Mouse (Mus musculus): ENCODE results near the gene Gm20388. TPM values are rescaled to one million over a fixed set of nuclear protein-coding genes. Genes with fewer than 3 reads are reported as not detected.

The Gm20388 gene
- polyA plus RNA-seq, 1 experiment from 2014 or later = 1.7 TPM

DNA sequence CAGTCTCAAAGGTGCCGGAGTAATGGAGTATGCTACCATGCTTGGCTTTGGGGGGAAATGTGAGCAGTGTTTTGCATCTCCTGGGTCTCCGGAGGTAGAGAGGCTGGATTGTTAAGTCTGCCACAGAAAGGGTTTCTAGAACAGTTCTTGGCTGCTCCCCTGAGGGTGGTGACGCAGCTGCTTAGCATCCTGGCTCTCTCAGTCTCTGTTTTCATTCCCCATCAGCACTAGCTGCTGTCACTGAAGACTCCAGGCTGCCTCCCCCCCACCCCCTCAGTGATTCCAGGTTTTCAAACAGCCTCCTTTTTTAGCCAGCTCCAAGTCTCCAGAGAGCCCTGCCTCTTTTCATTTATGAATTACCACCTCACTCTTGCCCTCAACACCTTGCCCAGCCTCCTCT, 4273.4 kb downstream of the Gm20388 start:
- no peak for DNase-seq (ENCODE audit: low spot score)
- WGBS = 74% methylated on average over 3 of the region's 3 CpGs
- Histone ChIP-seq H3K27ac (no peak overlapping the region), H3K4me1 (replicated peaks) (peaks cover 21% of the 10 kb centered on the region), H3K9me3 (no peaks in the 10 kb centered on the region), H3K36me3 (no peaks in the 10 kb centered on the region), H3K4me3 (no peak overlapping the region), H3K27me3 (ENCODE audit: insufficient read depth, poor library complexity, severe bottlenecking) (no peaks in the 10 kb centered on the region)

DNA sequence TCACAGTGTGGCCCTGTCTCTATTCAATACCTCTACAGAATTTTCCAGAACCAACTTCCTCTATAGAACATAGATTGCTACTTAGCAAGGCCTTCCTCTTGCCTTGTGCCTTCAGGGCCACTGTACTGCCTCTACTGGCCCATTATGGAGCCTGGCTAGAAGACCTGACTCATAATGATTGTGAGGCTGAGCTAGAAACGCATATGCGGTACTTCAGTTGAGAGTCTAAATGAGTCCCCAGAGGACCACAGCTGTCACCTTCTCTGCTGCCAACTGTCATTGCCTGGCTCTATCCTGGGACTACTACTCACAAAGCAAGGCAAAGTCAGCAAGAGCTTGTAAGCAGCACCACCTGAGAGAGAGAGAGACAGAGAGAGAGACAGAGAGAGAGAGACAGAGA, 4273.9 kb downstream of the Gm20388 start:
- Histone ChIP-seq H3K4me1 (replicated peaks) (peaks cover 17% of the 10 kb centered on the region), H3K36me3 (no peaks in the 10 kb centered on the region), H3K27ac (no peak overlapping the region), H3K4me3 (no peak overlapping the region), H3K27me3 (ENCODE audit: insufficient read depth, poor library complexity, severe bottlenecking) (no peaks in the 10 kb centered on the region), H3K9me3 (no peaks in the 10 kb centered on the region)
- WGBS = 78% methylated on average over 2 of the region's 2 CpGs
- DNase-seq (ENCODE audit: low spot score) = no peak

DNA sequence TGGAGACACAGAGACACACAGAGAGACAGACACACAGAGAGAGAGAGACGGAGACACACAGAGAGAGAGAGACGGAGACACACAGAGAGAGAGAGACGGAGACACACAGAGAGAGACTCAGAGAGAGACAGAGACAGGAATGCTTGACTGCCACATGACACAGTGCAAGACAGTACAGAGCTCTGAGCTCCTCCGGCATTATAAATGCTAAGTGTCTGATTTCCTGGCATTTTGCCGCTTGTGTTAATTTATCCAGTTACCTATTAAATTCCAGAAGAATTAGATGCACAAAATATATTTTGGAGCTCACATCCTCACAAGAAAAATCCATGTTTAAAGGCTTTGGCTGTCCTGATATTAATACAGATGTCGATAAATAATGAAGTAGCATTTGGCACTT, 4274.4 kb downstream of the Gm20388 start:
- DNase-seq (ENCODE audit: low spot score) = no peak
- H3K4me3 ChIP-seq = no peak overlapping the region
- peaks cover 13% of the 10 kb centered on the region for H3K4me1 ChIP-seq (replicated peaks)
- H3K27ac ChIP-seq = no peak overlapping the region; the same call in 1 of the 2 replicates
- no peaks in the 10 kb centered on the region for H3K9me3 ChIP-seq
- 91% methylated on average over 6 of the region's 6 CpGs for WGBS
- H3K27me3 ChIP-seq (ENCODE audit: insufficient read depth, poor library complexity, severe bottlenecking) = no peaks in the 10 kb centered on the region
- no peaks in the 10 kb centered on the region for H3K36me3 ChIP-seq

DNA sequence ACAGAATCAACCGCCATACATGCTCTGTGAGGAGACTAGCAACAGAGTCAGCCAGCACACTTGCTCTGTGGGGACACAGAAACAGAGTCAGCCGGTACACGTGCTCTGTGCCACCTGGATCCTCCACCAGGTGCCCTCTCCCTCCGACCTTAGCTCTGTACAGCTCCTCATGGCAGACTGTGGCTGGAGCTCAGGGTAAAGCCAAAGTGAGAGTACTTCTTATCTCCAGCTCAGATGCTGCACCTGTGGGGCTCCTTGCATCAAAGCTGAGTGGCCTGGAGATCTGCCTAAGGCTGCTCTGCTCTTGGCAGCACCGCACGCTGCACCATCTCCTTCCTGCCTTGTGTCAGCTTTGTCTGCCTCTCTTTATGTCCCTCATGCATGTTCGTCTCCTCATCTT, 4279.7 kb downstream of the Gm20388 start:
- 89% methylated on average over 7 of the region's 7 CpGs for WGBS
- Histone ChIP-seq H3K27ac (no peak overlapping the region), H3K9me3 (no peaks in the 10 kb centered on the region), H3K36me3 (no peaks in the 10 kb centered on the region), H3K4me1 (replicated peaks) (0 out of 2 replicates have a peak, but pooled peaks cover 5% of the 10 kb centered on the region), H3K27me3 (ENCODE audit: insufficient read depth, poor library complexity, severe bottlenecking) (no peaks in the 10 kb centered on the region), H3K4me3 (no peak overlapping the region)
- DNase-seq (ENCODE audit: low spot score) = no peak

DNA sequence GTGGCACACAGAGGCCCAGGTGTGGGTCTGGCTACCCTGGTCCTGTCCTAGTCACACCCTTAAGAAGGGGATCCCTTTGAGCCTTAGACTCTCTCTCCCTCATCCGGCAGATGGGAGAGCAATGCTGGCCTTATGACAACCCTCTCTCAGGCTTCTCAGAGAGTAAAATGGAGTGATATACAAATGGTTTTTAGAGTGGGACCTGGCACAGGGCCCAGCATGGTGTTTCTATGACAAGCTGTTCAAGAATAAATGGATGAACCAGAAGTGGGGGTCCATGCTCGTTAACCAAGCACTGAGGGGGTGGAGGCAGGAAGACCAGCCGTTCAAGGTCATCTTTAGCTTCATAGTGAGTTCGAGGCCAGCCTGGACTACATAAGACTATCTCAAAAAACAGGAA, 4281.6 kb downstream of the Gm20388 start:
- no peaks in the 10 kb centered on the region for H3K9me3 ChIP-seq
- H3K27ac ChIP-seq = no peak overlapping the region
- no peaks in the 10 kb centered on the region for H3K36me3 ChIP-seq
- peaks cover 16% of the 10 kb centered on the region for H3K4me1 ChIP-seq (replicated peaks)
- DNase-seq (ENCODE audit: low spot score) = no peak
- H3K4me3 ChIP-seq = no peak overlapping the region
- H3K27me3 ChIP-seq (ENCODE audit: insufficient read depth, poor library complexity, severe bottlenecking) = no peaks in the 10 kb centered on the region
- 88% methylated on average over 4 of the region's 4 CpGs for WGBS

DNA sequence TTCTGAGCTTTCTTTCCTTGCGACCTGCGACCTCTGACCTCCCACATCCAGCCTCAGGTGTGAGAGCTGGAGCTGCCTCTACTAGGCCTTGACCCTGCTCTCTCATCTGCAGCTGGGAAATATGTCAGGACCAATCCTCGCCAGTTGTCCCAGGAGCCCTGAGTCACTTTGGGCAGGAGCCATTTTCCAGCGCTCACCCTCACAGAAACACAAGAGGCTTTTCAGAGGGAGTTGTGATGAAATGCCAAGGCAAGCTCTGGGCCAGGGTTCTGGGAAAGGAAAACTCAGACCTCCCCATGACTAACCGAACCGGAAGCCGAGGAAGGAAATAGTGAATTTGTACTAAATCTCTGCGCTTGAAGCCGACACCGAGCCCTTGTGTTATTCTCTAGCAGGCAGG, 4282.3 kb downstream of the Gm20388 start:
- no peaks in the 10 kb centered on the region for H3K27me3 ChIP-seq (ENCODE audit: insufficient read depth, poor library complexity, severe bottlenecking)
- H3K9me3 ChIP-seq = no peaks in the 10 kb centered on the region
- DNase-seq (ENCODE audit: low spot score) = no peak
- no peak overlapping the region for H3K4me3 ChIP-seq
- H3K27ac ChIP-seq = no peak overlapping the region
- 85% methylated on average over 10 of the region's 10 CpGs for WGBS
- H3K4me1 ChIP-seq (replicated peaks) = peaks cover 16% of the 10 kb centered on the region
- no peaks in the 10 kb centered on the region for H3K36me3 ChIP-seq

DNA sequence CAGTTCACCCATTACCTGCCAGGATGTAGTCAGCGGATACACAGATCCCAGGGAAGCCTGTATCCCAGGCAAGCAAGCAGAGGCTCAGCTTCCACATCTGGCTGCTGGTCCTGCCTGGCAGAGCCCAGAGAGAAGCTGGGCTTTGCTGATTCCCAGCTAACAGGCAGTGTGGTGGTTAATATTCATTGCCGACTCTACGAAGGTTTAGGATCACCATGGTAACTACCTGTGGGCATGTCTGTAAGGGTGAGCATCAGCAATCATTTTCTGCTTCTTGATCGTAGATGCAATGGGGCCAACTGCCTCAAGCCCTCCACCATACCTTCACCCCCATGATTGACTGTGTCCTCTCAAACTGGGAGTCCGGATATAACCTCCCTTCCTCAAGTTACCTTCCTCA, 4283.4 kb downstream of the Gm20388 start:
- Histone ChIP-seq H3K4me1 (replicated peaks) (peaks cover 16% of the 10 kb centered on the region), H3K4me3 (no peak overlapping the region), H3K27ac (no peak overlapping the region), H3K27me3 (ENCODE audit: insufficient read depth, poor library complexity, severe bottlenecking) (no peaks in the 10 kb centered on the region), H3K9me3 (no peaks in the 10 kb centered on the region), H3K36me3 (no peaks in the 10 kb centered on the region)
- WGBS = 84% methylated on average over 5 of the region's 5 CpGs
- no peak for DNase-seq (ENCODE audit: low spot score)

DNA sequence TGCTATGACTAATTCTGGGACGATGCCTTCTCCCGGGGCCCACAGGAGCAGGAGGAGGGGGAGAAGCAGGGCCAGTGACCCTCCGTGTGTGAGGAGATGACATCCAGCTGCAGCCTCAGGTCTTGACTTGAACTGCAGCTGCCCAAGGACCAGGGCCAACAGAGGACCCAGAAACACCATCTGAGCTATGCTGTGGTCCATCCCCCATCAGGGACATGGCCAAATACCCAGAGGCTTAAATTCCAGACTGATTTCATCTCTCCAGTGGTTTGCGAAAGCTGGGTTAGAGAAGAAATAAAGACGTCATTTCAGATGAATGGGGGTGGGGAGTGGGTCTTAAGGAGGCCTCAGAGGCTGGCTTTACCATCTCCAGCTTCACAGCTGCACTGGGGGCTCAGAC, 4285.6 kb downstream of the Gm20388 start:
- DNase-seq (ENCODE audit: low spot score) = no peak
- H3K4me3 ChIP-seq = no peak overlapping the region
- H3K36me3 ChIP-seq = no peaks in the 10 kb centered on the region
- H3K27ac ChIP-seq = no peak overlapping the region
- no peaks in the 10 kb centered on the region for H3K27me3 ChIP-seq (ENCODE audit: insufficient read depth, poor library complexity, severe bottlenecking)
- 56% methylated on average over 5 of the region's 5 CpGs for WGBS
- no peaks in the 10 kb centered on the region for H3K9me3 ChIP-seq
- peaks cover 20% of the 10 kb centered on the region for H3K4me1 ChIP-seq (replicated peaks)

DNA sequence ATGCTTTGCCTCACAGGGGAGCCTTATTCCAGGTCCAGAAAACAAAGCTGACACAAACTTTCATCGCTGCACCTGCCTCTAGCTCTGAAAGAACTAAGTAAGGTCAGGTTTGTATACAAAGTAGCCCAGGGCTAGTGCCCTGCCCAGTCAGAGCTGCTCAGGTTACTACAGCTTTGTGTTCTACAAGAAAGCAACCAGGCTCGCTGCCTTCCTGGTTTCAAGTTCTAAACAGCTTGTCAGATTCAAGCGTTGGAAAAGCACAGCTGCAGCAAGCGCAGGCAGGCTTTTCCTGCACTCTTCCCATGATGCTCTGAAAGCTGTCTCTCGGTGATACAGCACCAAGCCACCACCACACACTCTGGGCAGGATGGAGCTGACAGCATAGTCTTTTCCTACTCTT, 4286.2 kb downstream of the Gm20388 start:
- Histone ChIP-seq H3K4me3 (no peak overlapping the region), H3K4me1 (replicated peaks) (peaks cover 20% of the 10 kb centered on the region), H3K9me3 (no peaks in the 10 kb centered on the region), H3K27me3 (ENCODE audit: insufficient read depth, poor library complexity, severe bottlenecking) (no peaks in the 10 kb centered on the region), H3K27ac (no peak overlapping the region; the same call in 1 of the 2 replicates), H3K36me3 (no peaks in the 10 kb centered on the region)
- DNase-seq (ENCODE audit: low spot score) = no peak
- 62% methylated on average over 5 of the region's 5 CpGs for WGBS

DNA sequence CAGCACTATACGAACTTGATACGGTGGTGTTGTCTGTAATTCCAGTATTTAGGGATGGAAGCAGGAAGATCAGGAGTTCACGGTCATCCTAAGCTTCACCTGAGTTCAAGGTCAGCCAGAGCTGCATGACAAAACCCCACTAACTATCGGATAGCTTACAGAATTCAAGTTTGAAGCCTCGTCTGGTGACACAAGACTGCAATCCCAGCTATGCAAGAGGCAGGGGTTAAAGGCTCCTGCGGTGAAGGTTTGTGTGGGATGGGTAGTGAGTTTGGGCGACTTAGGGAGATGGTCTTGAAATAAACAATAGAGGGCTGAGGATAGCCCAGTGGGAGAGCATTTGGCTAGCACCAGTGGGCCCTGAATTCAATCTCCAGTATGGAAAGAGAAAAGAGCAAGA, 4287.6 kb downstream of the Gm20388 start:
- peaks cover 23% of the 10 kb centered on the region for H3K4me1 ChIP-seq (replicated peaks)
- no peaks in the 10 kb centered on the region for H3K9me3 ChIP-seq
- H3K27ac ChIP-seq = no peak overlapping the region
- no peak for DNase-seq (ENCODE audit: low spot score)
- no peak overlapping the region for H3K4me3 ChIP-seq
- no peaks in the 10 kb centered on the region for H3K36me3 ChIP-seq
- H3K27me3 ChIP-seq (ENCODE audit: insufficient read depth, poor library complexity, severe bottlenecking) = no peaks in the 10 kb centered on the region
- WGBS = 81% methylated on average over 7 of the region's 7 CpGs

DNA sequence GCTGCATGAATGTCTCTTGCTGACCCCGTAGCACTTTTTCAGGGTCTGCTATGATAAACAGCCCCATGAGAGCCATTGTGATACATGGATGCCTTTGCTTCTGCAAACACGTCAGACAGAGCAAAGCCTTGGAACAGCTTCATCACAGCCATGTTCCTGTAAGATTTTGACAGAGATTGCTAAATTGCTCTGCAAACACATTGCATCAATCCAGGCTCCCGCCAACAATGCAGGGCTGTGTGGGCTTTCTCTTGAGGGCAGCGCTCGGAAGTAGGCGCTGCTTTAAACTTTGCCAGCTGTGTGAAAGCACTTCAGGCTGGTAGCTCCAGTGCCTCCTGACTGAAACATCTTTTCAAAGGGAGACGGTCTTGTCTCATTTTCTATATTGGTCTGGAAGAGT, 4289.8 kb downstream of the Gm20388 start:
- Histone ChIP-seq H3K4me3 (no peak overlapping the region), H3K4me1 (replicated peaks) (peaks cover 33% of the 10 kb centered on the region), H3K9me3 (no peaks in the 10 kb centered on the region), H3K36me3 (no peaks in the 10 kb centered on the region), H3K27ac (no peak overlapping the region), H3K27me3 (ENCODE audit: insufficient read depth, poor library complexity, severe bottlenecking) (no peaks in the 10 kb centered on the region)
- DNase-seq (ENCODE audit: low spot score) = no peak
- 66% methylated on average over 7 of the region's 7 CpGs for WGBS

DNA sequence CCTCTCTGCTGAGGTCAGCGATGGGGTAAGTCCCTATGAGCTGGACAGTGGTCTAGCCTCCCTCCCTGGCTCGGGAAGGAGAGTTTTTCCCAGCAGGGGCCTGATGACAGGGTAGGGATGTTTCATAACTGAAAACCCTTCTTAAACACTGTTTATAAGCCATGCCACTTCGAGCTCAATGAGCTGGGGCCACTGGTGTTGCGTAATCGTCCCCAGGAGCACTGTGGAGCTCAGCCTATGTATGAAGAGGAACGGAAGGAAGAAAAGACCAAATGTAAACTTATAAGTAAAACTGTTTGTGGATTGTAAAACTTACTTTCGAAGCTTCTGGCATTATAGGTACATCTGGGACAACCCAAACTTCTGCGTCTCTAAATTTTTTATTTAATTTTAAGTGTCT, 4291.1 kb downstream of the Gm20388 start:
- H3K36me3 ChIP-seq = no peaks in the 10 kb centered on the region
- DNase-seq (ENCODE audit: low spot score) = no peak
- WGBS = 88% methylated on average over 8 of the region's 8 CpGs
- no peaks in the 10 kb centered on the region for H3K27me3 ChIP-seq (ENCODE audit: insufficient read depth, poor library complexity, severe bottlenecking)
- H3K4me1 ChIP-seq (replicated peaks) = peaks cover 25% of the 10 kb centered on the region
- H3K9me3 ChIP-seq = no peaks in the 10 kb centered on the region
- H3K27ac ChIP-seq = no peak overlapping the region
- no peak overlapping the region for H3K4me3 ChIP-seq

DNA sequence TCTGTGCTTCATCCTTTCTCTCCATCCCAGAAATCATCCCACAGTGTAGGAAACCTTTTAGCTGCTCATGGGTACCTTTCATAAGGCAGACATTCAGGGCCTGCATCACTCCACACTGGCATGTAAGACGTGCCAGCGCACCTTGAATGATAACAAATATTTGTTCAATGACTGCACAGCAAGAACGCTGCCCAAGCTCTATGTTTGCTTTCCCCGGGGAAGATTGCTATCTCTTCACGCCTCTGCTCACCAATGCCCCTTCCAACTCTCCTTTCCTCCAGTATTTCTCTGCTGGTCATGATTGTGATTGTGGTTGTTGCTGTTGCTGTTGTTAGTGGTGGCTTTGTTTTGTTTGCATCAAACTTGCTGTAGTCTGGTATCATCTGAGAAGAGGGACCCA, 4292.3 kb downstream of the Gm20388 start:
- Histone ChIP-seq H3K4me3 (no peak overlapping the region), H3K9me3 (no peaks in the 10 kb centered on the region), H3K27ac (no peak overlapping the region), H3K27me3 (ENCODE audit: insufficient read depth, poor library complexity, severe bottlenecking) (no peaks in the 10 kb centered on the region), H3K4me1 (replicated peaks) (peaks cover 22% of the 10 kb centered on the region), H3K36me3 (no peaks in the 10 kb centered on the region)
- DNase-seq (ENCODE audit: low spot score) = no peak
- WGBS = 87% methylated on average over 5 of the region's 5 CpGs

DNA sequence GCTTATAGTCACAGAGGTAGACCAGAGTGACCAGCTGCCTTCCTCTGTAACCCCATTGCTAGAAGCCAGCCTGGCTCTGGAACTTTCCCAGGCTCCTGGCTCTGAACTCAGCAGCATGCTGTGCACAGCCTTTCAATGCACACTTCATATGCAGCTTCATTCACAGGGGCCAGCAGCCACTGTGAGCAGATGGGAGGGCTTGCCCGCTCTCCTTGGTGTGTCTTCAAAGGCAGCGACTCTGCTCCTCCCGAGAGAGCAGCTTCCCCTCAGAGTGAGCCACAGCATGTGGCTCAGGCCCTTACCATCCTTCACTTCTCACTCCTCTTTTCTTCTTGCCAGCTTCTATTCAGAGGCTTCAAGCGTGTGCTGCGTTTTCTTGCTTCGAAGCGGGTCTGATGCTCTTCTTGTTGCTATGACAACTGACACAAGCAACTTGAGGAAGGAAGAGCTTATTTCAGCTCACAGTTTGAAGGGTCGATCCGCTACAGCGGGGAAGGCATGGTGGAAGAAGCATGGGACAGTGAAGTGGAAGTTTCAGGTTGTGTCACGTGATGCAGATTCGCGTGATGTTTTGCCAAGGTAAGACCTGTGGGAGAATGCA, 4293.5 kb downstream of the Gm20388 start:
- Histone ChIP-seq H3K36me3 (no peaks in the 10 kb centered on the region), H3K27ac (0 out of 2 replicates have a peak overlapping the region, but pooled peaks have one; percentile 8), H3K9me3 (no peaks in the 10 kb centered on the region), H3K4me3 (no peak overlapping the region), H3K27me3 (ENCODE audit: insufficient read depth, poor library complexity, severe bottlenecking) (no peaks in the 10 kb centered on the region), H3K4me1 (replicated peaks) (peaks cover 22% of the 10 kb centered on the region)
- peak; percentile 20 for DNase-seq (ENCODE audit: low spot score)
- 67% methylated on average over 13 of the region's 13 CpGs for WGBS

All from hindbrain, embryonic 10.5 days (tissue).